Mouse (Mus musculus) testis, adult 2 months (tissue): ENCODE results near the gene B3gnt2. TPM values are rescaled to one million over a fixed set of nuclear protein-coding genes. Genes with fewer than 3 reads are reported as not detected.

Source experiments
- H3K27ac ChIP-seq: fragments of 200-500 bp; 2 replicates; pipeline ENCODE4 v1.5.1; 2012; ENCODE audit warnings: low read depth, low read length; ENCODE audit not compliant: control insufficient read depth, insufficient read depth
- H3K27me3 ChIP-seq: fragments of 200-500 bp; 2 replicates; pipeline ENCODE4 v1.6.1; 2012; ENCODE audit warnings: mild to moderate bottlenecking, low read length, moderate library complexity; ENCODE audit not compliant: control insufficient read depth, insufficient read depth
- H3K36me3 ChIP-seq: fragments of 200-500 bp; 2 replicates; pipeline ENCODE4 v1.6.1; 2012; ENCODE audit warnings: mild to moderate bottlenecking, low read length; ENCODE audit not compliant: control insufficient read depth, insufficient read depth
- H3K4me1 ChIP-seq: fragments of 200-500 bp; 2 replicates; pipeline ENCODE4 v1.6.1; 2012; ENCODE audit warnings: low read length; ENCODE audit not compliant: control insufficient read depth, insufficient read depth
- H3K4me3 ChIP-seq: fragments of 200-500 bp; 2 replicates; pipeline ENCODE4 v1.5.1; 2012; ENCODE audit warnings: low read depth, mild to moderate bottlenecking, low read length, moderate library complexity, mixed read lengths; ENCODE audit not compliant: control insufficient read depth
- CTCF ChIP-seq: fragments of 200-500 bp; IDR thresholded peaks from 2 replicates; pipeline ENCODE4 v1.5.1; 2012; ENCODE audit warnings: low read depth, mild to moderate bottlenecking, inconsistent platforms, low read length, moderate library complexity; ENCODE audit not compliant: control insufficient read depth, insufficient read depth, insufficient replicate concordance
- POLR2A ChIP-seq: fragments of 200-500 bp; IDR thresholded peaks from 2 replicates; pipeline ENCODE4 v1.6.1; 2012; ENCODE audit warnings: low read depth, mild to moderate bottlenecking, inconsistent platforms, low read length, moderate library complexity; ENCODE audit not compliant: control insufficient read depth
- polyA plus RNA-seq: library from polyadenylated mRNA; depleted of rRNA; stranded (reverse); fragments of >200 nt; gene quantifications from 2 replicates; pipeline ENCODE4 v1.2.3, GENCODE M21; 2012

The B3gnt2 gene
- polyA plus RNA-seq, 1 experiment = 1.2 TPM

GRCm38 (mm10) chr11:22853477-22854157, 7.1 kb downstream of the B3gnt2 start:
- Histone ChIP-seq H3K27ac (no peak overlapping the region), H3K4me3 (no peak overlapping the region), H3K36me3 (no peaks in the 10 kb centered on the region), H3K4me1 (peaks cover 1% of the 10 kb centered on the region), H3K27me3 (no peaks in the 10 kb centered on the region)
- no peak for TF ChIP-seq CTCF
- no peak for TF ChIP-seq POLR2A

GRCm38 (mm10) chr11:22852510-22852909, 8.3 kb downstream of the B3gnt2 start:
- H3K27me3 ChIP-seq = no peaks in the 10 kb centered on the region
- no peak overlapping the region for H3K4me3 ChIP-seq
- no peak for TF ChIP-seq POLR2A
- TF ChIP-seq CTCF = no peak
- H3K4me1 ChIP-seq = peaks cover 3% of the 10 kb centered on the region; the same call in 1 of the 2 replicates
- no peak overlapping the region for H3K27ac ChIP-seq
- no peaks in the 10 kb centered on the region for H3K36me3 ChIP-seq

- no peak overlapping the region for H3K4me3 ChIP-seq
- H3K36me3 ChIP-seq = no peaks in the 10 kb centered on the region
- TF ChIP-seq POLR2A (no peak), CTCF (no peak)
- peaks cover 3% of the 10 kb centered on the region; the same call in 1 of the 2 replicates for H3K4me1 ChIP-seq
- H3K27me3 ChIP-seq = no peaks in the 10 kb centered on the region
- H3K27ac ChIP-seq = no peak overlapping the region
Measured at GRCm38 (mm10) chr11:22851416-22851815, 9.3 kb downstream of the B3gnt2 start.

- Histone ChIP-seq H3K4me3 (no peak overlapping the region), H3K27ac (peak overlapping the region; percentile 39; the same call in 1 of the 2 replicates), H3K4me1 (peaks cover 3% of the 10 kb centered on the region; the same call in 1 of the 2 replicates), H3K27me3 (no peaks in the 10 kb centered on the region), H3K36me3 (no peaks in the 10 kb centered on the region)
- no peak for TF ChIP-seq POLR2A
- TF ChIP-seq CTCF = no peak
Measured at GRCm38 (mm10) chr11:22850077-22850476, 10.7 kb downstream of the B3gnt2 start.

- no peak overlapping the region for H3K27ac ChIP-seq
- H3K4me3 ChIP-seq = no peak overlapping the region
- TF ChIP-seq POLR2A = no peak
- TF ChIP-seq CTCF = no peak
- no peaks in the 10 kb centered on the region for H3K36me3 ChIP-seq
- H3K4me1 ChIP-seq = peaks cover 3% of the 10 kb centered on the region
- no peaks in the 10 kb centered on the region for H3K27me3 ChIP-seq
Measured at GRCm38 (mm10) chr11:22848649-22849195, 12.0 kb downstream of the B3gnt2 start.

GRCm38 (mm10) chr11:22847732-22848648, 12.8 kb downstream of the B3gnt2 start:
- Histone ChIP-seq H3K4me1 (peaks cover 3% of the 10 kb centered on the region), H3K27ac (no peak overlapping the region), H3K27me3 (no peaks in the 10 kb centered on the region), H3K4me3 (no peak overlapping the region), H3K36me3 (no peaks in the 10 kb centered on the region)
- TF ChIP-seq POLR2A = no peak
- TF ChIP-seq CTCF = no peak
